Mouse (Mus musculus) liver, adult (tissue): Measurements from ENCODE around the gene Babam2.

Source experiments
- GATA4 ChIP-seq: IDR thresholded peaks from 2 replicates; pipeline ENCODE4 v1.6.1; 2014; ENCODE audit warnings: mild to moderate bottlenecking, low read length; ENCODE audit not compliant: insufficient replicate concordance

Babam2 gene

DNA sequence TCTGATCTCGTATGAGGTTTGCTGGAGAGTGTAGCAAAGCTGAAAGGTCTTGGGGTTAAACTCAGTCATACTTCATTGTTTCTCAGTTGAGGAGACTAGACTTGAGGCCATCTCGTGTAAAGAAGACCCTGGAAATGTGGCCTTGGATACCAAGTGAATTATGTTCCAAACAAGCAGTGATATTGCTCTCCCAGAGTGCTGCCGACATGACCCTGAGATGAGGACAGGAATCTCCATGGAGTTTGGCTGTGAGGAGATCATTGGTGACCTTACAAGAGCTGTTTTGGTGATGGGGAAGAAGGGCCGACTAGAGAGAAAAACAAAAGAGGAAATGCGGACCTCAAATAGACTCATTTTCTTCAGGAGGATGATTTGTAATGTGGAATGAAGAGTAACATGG is 130.4 kb downstream of the Babam2 start:
- no peak for TF ChIP-seq GATA4

DNA sequence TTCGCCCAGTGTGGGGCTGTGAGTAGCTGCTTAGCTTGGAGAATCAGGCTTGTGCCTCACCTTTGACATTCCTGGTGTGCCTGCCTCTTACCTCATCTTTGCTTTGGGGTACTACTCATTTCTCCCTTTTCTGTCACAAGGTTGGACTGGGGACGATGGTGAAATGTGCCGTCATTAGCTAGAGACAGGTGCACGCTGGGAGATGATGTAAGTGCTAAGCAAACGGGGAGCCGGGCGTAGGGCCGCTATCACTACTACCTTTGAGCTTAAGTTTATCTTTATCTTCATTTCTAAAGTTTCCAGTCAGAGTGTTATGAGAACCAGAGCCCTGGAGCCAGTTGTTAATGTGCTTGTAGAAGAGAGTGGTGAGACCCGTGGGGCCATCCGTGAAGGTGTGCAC is 131.3 kb downstream of the Babam2 start:
- TF ChIP-seq GATA4: no peak

DNA sequence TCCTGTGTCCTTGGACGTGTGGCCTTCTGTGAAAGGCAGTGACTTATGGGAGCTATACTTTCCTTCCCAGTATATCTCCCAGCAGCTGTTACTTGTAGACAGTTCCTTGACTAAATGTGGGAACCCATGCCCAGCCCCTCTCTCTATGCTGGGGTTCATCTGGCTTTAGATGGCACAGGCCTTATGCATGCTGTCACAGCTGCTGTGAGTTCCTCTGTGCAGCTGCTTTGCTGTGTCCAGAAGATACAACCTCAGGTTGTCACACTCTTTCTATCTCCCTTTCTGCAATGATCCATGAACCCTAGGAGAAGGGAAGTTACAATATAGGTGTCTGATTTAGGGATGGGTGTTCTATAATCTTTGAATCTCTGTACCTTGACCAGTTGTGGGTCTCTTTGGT is 132.1 kb downstream of the Babam2 start:
- no peak for TF ChIP-seq GATA4

DNA sequence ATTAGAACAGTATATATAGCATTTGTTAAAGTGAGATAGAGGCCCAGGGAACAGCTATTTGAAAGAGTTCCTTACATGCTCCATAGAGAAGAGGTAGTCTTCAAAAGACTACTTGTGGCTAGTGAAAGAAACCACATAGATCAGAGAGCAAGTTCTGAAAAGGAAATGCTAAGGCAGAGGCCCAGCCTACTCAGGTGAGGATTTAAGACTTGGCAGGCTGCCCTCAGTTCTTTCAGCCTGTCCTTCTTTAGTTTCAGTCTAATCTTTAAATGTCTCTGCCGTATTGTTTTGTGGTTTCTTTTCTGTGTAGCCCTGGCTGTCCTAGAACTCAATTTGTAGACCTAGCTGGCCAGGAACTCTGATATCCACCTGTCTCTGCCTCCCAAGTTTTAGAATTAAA is 134.1 kb downstream of the Babam2 start:
- TF ChIP-seq GATA4: no peak

DNA sequence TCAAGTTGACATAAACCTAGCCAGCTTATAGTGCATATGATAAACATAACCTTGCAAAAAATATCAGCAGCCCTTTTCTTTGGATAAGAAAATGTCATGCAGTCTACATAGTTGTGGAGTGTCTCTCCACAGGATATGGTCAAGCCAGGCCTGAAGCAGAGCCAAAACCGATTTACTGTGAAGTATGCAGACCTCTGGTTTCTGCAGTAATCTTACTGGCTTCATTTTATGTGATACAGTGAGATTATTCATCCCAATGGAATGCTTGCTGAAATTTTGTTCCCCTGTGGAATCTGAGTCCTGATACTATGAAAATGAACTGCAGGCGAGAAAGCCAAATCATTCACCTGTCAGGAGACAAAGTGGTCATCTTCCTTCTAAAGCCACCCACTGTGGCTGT is 138.2 kb downstream of the Babam2 start:
- TF ChIP-seq GATA4: no peak

DNA sequence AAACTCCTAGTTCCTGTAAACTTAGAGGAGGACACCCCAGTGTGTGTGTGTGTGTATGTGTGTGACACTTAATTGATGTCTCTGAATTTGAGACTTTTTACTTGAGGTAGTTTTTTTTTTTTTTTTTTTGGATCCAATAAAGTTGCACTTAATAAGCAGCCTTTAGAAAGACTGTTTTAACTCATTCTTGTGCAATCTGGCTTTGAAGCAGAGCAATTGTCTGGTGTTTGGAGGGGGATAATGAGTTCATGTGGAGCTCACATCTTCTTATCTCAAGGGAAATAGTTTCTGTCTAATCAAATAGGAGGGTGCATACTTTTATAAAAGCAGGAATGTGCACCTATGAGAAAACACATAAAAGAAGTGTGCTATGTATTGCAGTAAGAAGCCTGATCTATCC is 142.5 kb downstream of the Babam2 start:
- no peak for TF ChIP-seq GATA4

DNA sequence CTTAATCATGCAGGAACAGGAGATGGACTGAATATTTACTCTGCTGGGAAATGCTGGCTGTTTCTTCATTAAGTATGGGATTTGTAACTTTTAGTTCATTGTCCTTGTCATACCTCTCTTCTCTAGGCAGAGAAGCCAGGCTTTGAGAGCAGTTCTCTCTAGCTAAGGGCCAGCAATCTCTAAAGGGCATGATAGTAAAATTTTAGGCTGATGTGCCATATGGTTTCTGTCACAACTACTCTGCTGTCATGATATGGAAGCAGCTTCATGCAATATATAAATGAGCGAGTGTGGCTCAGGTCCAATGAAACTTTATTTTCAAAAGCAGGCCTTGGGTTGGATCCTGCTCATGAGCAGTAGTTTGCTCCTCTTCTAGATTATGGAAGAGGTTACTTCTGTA is 142.9 kb downstream of the Babam2 start:
- TF ChIP-seq GATA4: no peak

DNA sequence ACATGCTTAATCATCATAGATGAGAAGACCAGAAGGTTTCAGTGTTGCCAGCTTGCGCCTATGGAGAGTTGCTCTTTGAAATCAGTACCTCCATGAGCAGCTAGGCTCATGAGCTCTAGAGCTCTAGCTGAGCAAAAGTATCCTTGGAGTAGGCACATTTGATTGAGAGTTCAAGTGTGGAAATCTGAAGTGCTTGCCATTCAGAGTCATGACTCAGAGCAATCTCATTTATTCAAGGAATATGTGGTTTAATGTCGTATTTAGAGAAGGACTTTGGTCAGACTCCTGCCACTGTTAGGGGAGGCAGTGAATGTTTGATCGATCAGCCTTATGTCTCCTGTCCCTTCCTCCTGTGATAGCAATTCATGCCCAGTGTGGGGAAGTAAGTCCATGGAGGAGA is 147.4 kb downstream of the Babam2 start:
- TF ChIP-seq GATA4: no peak

DNA sequence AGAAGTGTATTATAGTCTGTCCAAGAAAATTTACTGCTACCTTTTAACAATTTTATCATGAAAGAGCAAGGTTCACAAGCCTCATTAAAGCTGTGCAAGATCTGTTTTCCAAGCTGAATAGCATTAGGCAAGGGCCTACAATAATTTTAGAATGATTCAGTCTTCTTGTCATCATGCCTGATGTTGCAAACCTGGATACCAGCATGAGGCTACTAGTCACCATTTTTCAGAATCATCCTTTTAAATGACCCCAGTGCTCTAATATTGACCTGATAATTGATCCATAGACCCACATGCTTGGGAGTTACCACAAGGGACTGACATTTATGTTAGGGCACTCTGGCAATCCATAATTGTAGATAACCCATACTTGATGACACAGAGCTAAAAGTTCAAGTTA is 149.5 kb downstream of the Babam2 start:
- TF ChIP-seq GATA4: no peak

DNA sequence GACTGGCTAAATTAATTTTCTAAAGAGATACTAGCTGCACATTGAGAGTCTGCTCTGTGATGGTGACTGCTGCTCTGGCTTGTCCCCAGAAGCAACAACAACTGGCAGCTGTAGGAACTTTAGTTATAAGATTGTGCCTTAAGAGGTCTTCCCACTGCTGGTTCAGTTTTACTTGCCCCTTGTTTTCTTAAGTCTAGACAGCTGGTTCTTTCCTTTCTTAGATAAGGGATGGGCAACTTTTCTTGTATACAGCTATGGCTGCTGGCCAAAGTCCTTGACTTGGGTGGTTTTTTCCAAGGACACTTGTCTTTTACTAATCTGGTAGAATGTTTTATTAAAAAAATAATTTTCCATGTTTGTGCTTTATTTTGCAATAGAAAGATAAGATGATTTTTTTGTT is 151.5 kb downstream of the Babam2 start:
- no peak for TF ChIP-seq GATA4

DNA sequence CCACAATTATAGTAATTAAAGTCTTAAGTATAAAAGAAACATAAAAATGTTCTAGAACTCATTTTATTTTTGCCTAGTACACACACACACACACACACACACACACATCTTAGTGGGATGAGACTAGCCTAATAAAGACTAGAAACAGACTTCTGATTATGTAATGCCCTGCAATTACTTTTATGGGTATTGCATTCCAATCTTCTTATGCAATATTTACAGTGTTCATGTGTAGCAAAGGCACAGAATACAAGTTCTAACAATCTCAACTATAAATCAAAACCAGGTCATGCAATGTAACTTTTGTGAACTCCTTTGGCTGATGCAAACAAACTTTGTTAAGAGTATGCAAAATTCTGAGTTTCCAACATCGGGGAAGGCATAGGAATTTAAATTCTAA is 155.3 kb downstream of the Babam2 start:
- TF ChIP-seq GATA4: no peak

DNA sequence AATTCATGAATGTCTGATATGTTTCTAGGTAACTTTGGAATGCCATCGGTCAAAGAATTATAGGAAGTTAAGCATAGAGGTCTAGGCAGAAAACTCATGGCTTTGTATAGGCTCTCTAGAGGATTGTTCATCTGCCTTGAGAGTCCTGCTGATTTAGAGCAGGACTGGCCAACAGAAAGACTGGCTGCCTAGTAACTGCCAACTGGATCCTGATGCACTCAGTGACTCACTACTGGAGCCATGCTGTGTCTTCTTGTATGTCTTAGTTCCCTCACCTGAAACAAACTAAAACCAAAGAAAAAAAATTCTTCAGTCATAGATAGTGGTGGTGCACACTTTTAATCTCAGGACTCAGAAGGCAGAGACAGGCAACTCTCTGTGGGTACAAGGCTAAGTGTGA is 156.3 kb downstream of the Babam2 start:
- TF ChIP-seq GATA4: no peak

DNA sequence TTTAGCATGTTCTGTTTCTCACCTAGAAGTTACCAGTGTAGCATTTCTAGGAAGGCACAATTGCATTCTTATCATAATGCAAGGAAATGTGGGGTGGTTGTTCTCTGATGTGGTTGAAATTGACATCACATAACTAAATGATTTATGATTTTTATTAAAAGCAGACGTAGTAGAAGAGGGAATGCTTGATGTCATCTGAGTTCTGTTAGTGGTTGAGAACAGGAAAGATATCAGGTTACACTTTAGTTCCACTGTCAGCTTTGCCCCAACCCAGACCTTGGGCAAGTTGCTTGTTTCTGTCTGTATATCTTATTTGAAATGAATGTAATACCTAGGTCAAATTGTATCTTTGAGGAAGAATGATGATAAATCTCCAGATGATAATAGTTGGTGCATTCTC is 162.9 kb downstream of the Babam2 start:
- no peak for TF ChIP-seq GATA4

DNA sequence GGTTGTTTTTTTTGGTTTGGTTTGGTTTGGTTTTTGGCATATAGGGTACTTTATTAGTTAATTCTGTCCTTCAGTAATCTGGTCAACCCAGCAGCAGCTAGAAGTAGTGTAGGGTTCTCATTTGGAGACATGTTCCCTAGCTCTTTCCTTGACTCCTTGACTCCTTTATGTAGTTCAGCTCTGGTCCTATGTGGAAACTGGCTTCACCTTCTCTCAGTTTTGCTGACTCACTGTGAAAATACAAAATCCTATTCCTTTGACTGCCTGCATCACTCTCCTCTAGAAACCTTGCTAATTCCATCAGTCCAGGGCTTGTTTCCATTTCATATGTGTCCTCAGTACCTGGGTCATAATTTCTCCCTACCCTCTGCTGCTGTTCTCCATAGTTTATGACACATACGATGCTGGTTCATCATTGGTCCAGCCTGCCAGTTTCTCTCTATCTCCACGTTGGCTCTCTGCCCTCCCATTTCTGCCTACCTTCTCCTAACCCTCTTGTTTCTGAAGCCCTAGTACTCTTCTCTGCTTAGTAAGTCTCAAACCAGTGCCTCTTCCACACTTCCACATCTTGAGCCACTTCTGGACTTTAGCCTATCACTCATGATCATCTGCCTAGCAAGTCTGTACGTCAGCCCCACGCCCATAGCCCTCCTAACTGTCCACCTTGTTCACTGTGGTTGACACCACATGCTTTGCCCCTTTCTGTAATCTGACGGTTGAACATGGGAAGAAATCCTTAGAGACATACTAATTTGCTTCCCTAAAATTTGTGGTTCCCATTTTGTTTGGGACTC is 163.5 kb downstream of the Babam2 start:
- no peak for TF ChIP-seq GATA4

DNA sequence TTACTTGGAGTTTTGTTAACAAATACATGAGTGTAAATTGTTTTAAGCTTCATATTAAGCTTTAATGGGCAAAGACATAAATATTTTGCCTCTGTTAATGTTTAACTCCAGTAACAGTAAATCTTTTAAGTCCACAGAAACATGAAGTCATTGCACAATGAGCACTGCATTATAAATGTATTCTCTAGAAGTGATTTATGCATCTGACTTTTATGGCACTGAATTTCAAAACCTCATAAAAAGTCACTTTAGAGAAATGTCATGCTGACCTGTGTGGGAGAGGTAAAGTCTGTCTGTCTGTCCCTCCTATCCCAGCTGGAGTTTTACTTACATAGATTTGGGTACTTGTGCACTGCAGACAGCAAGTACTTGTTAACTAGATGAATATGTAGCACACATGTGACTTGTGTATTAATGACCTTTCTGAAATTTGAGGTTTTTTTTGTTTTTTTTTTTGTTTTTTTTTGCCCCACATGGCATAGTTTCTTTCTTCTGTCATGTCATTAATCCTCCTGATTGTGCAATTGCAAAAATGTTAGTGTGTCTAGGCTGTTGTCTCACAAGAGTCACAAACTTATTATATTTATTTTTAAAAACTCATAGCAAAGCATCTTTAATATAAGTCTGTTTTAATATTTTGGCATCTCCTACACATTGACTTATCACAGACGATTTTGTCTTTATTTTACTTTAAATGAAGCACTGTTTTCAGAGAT is 165.4 kb downstream of the Babam2 start:
- no peak for TF ChIP-seq GATA4

DNA sequence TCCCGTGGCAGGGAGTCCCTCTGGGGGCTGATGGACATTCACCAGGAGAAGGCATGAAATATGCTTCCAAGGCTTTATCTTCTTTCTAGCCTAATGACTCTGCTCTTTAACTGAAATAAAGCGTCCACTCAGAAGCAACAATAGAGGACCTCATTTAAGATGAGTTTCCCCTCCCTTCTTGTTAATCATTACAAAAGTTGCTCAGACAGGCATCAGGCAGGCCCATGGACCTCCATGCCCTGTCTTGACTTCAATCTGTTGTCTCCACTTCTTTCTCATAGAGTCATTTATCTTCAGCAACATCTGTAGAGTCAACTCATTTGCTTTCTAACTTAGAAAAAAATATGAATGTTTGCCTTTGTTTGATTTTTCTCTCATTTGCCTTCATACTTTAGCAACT is 166.6 kb downstream of the Babam2 start:
- TF ChIP-seq GATA4: no peak

DNA sequence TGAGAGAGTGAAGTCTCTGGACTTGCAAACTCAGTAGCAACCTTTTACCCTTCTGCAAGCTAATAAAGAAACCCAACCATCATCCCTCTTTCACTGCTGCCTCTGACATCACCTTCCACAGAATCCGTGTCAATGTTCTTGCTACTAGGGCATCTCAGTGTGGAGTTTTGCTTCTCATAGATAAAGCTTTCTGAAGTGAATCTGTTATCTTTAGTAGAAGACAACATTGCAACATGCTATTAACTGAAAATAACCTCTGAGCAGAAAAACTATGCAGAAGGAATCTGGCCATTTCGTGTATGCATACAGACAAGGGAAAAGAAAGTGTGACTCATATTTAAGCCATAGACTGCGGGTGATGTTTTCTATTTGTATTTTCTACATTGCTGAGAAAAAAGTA is 168.6 kb downstream of the Babam2 start:
- TF ChIP-seq GATA4: no peak
